Mouse (Mus musculus) liver, embryonic 14.5 days (tissue): ENCODE data around the gene Abraxas1. TPM values are rescaled to one million over a fixed set of nuclear protein-coding genes. Genes with fewer than 3 reads are reported as not detected.

Source experiments
- ATAC-seq: fragments of 200-750 bp; cut with Nextera tagmentation; 2 replicates; pipeline ENCODE4 v1.8.0; 2017; ENCODE audit warnings: moderate number of reproducible peaks, mild to moderate bottlenecking, moderate library complexity; ENCODE audit not compliant: insufficient read depth
- DNase-seq, 3 experiments: peaks; one replicate each; pipeline ENCODE4 v3.0.0-alpha.2; 2012 to 2013; ENCODE audit warnings: low read depth in 3 of 3, low spot score in 3 of 3
- H3K27ac ChIP-seq: fragments of 300-500 bp; sonication (generic); 2 replicates; pipeline ENCODE4 v1.5.1; 2014; ENCODE audit warnings: moderate library complexity, mild to moderate bottlenecking, control low read depth, inconsistent platforms
- H3K27me3 ChIP-seq: fragments of 300-500 bp; sonication (generic); 2 replicates; pipeline ENCODE4 v1.6.1; 2014; ENCODE audit warnings: mild to moderate bottlenecking, low read length, moderate library complexity; ENCODE audit not compliant: control insufficient read depth, insufficient read depth
- H3K36me3 ChIP-seq: fragments of 300-500 bp; sonication (generic); replicated peaks from 2 replicates; pipeline ENCODE4 v1.6.1; 2014; ENCODE audit warnings: low read depth; ENCODE audit not compliant: control insufficient read depth, insufficient read depth
- H3K4me1 ChIP-seq, 2 experiments: fragments of 200-500 bp in 1 of 2; fragments of 300-500 bp in 1 of 2; sonication (generic) in 1 of 2; replicated peaks; 2 replicates each; pipeline ENCODE4 v1.6.1; 2012 to 2014; ENCODE audit warnings: antibody characterized with exemption in 1 of 2, inconsistent platforms in 1 of 2, low read length in 1 of 2; ENCODE audit not compliant: control insufficient read depth in 2 of 2, insufficient read depth in 2 of 2
- H3K4me2 ChIP-seq: fragments of 300-500 bp; sonication (generic); 2 replicates; pipeline ENCODE4 v1.6.1; 2014; ENCODE audit warnings: low read depth, mild to moderate bottlenecking, control low read depth, moderate library complexity
- H3K4me3 ChIP-seq, 2 experiments: fragments of 200-500 bp in 1 of 2; fragments of 300-500 bp in 1 of 2; sonication (generic) in 1 of 2; 2 replicates each; pipeline ENCODE4 v1.5.1; 2012 to 2014; ENCODE audit warnings: low read depth in 2 of 2, low read length in 2 of 2, mild to moderate bottlenecking in 2 of 2, control low read depth in 1 of 2, inconsistent platforms in 1 of 2, moderate library complexity in 1 of 2; ENCODE audit not compliant: insufficient read depth in 1 of 2
- H3K9ac ChIP-seq: fragments of 300-500 bp; sonication (generic); replicated peaks from 2 replicates; pipeline ENCODE4 v1.6.1; 2014; ENCODE audit warnings: mild to moderate bottlenecking, control low read depth, moderate library complexity
- H3K9me3 ChIP-seq: fragments of 300-500 bp; sonication (generic); 2 replicates; pipeline ENCODE4 v1.6.1; 2016; ENCODE audit warnings: low read length, mixed read lengths; ENCODE audit not compliant: control insufficient read depth
- CTCF ChIP-seq: IDR thresholded peaks from 2 replicates; pipeline ENCODE4 v1.5.1; 2016; ENCODE audit warnings: antibody characterized with exemption, low read depth, control low read depth
- EP300 ChIP-seq: IDR thresholded peaks from 2 replicates; pipeline ENCODE4 v1.6.1; 2016; ENCODE audit warnings: antibody characterized with exemption, low read depth
- WGBS: fragments of 180-500 bp; shearing (Covaris S2); extraction: QIAGEN DNeasy Blood & Tissue Kit; methylation state at CpG from one replicate; pipeline ENCODE4 v1.1.7; 2014; ENCODE audit not compliant: insufficient replicate concordance; 5-methylcytosine and 5-hydroxymethylcytosine counted together
- polyA plus RNA-seq, 2 experiments: library from polyadenylated mRNA; depleted of rRNA in 1 of 2; stranded (reverse) in 1 of 2; unstranded in 1 of 2; fragments of >200 nt; fragmentation: Nextera tagmentation in 1 of 2; extraction: Ambion mirVana in 1 of 2; gene quantifications; 2 replicates each; pipeline versions ENCODE4 v1.2.1 to v1.2.3; 2012 to 2014

The Abraxas1 gene
- polyA plus RNA-seq, 2 experiments: 10.4 to 11.5 TPM

GRCm38 (mm10) chr5:100837907-100838306 lies 17.1 kb upstream of the Abraxas1 start:
- ATAC-seq: no peak
- Histone ChIP-seq H3K9ac (no peak overlapping the region), H3K9me3 (no peaks in the 10 kb centered on the region), H3K4me3 (no peak overlapping the region), H3K27ac (no peak overlapping the region), H3K27me3 (no peaks in the 10 kb centered on the region), H3K4me2 (no peak overlapping the region), H3K36me3 (no peaks in the 10 kb centered on the region), H3K4me1 (no peaks in the 10 kb centered on the region)
- no peak for DNase-seq
- 67% methylated on average over 7 of the region's 7 CpGs for WGBS
- TF ChIP-seq CTCF: no peak

- DNase-seq (no peak), ATAC-seq (no peak)
- TF ChIP-seq CTCF (no peak), EP300 (no peak)
- no peaks in the 10 kb centered on the region for H3K4me1 ChIP-seq
- no peak overlapping the region for H3K27ac ChIP-seq
- H3K4me3 ChIP-seq: no peak overlapping the region
- no peaks in the 10 kb centered on the region for H3K27me3 ChIP-seq
- no peak overlapping the region for H3K9ac ChIP-seq
- WGBS: 53% methylated on average over 9 of the region's 9 CpGs
- H3K4me2 ChIP-seq: no peak overlapping the region
- no peaks in the 10 kb centered on the region for H3K9me3 ChIP-seq
- no peaks in the 10 kb centered on the region for H3K36me3 ChIP-seq
These were observed 15.2 kb upstream of the Abraxas1 start for GRCm38 (mm10) chr5:100835862-100836538.

DNA sequence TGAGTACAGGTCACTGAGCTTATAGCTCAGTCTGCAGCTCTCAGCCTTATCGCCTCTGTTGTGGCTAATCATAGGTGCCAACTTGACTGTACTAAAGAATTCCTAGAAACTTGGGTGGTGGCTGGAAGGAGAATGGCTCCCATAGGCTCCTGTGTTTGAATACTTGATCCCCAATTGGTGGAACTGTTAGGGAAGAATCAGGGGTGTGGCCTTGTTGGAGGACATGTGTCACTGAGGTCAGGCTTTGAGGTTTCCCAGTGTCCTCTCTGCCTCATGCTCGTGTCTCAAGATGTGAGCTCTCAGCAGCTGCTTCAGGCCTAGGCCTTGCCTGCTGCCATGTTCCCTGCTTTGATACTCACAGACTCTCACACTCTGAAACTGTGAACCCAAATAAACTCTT lies 13.1 kb upstream of the Abraxas1 start:
- Histone ChIP-seq H3K4me2 (no peak overlapping the region), H3K27me3 (no peaks in the 10 kb centered on the region), H3K27ac (no peak overlapping the region), H3K36me3 (no peaks in the 10 kb centered on the region), H3K4me3 (no peak overlapping the region), H3K9me3 (no peaks in the 10 kb centered on the region), H3K9ac (no peak overlapping the region), H3K4me1 (no peaks in the 10 kb centered on the region)
- TF ChIP-seq CTCF (no peak), EP300 (no peak)
- no peak for DNase-seq
- WGBS: 62% methylated on average over 2 of the region's 2 CpGs
- no peak for ATAC-seq

GRCm38 (mm10) chr5:100832680-100833079 lies 11.9 kb upstream of the Abraxas1 start:
- no peaks in the 10 kb centered on the region for H3K36me3 ChIP-seq
- no peak overlapping the region for H3K4me3 ChIP-seq
- TF ChIP-seq EP300 (no peak), CTCF (no peak)
- H3K9ac ChIP-seq: no peak overlapping the region
- no peaks in the 10 kb centered on the region for H3K9me3 ChIP-seq
- WGBS: 69% methylated on average over 3 of the region's 3 CpGs
- H3K4me1 ChIP-seq: no peaks in the 10 kb centered on the region
- no peak for ATAC-seq
- no peak for DNase-seq
- no peaks in the 10 kb centered on the region for H3K27me3 ChIP-seq
- no peak overlapping the region for H3K4me2 ChIP-seq
- H3K27ac ChIP-seq: no peak overlapping the region

GRCm38 (mm10) chr5:100828701-100829100 lies 7.9 kb upstream of the Abraxas1 start:
- 64% methylated on average over 3 of the region's 3 CpGs for WGBS
- ATAC-seq (no peak), DNase-seq (no peak)
- H3K4me3 ChIP-seq: no peak overlapping the region
- H3K4me2 ChIP-seq: no peak overlapping the region
- no peak overlapping the region for H3K9ac ChIP-seq
- H3K9me3 ChIP-seq: no peaks in the 10 kb centered on the region
- no peaks in the 10 kb centered on the region for H3K4me1 ChIP-seq
- H3K27me3 ChIP-seq: no peaks in the 10 kb centered on the region
- TF ChIP-seq CTCF (no peak), EP300 (no peak)
- H3K36me3 ChIP-seq: no peaks in the 10 kb centered on the region
- no peak overlapping the region for H3K27ac ChIP-seq
